In the genomic region with DNA sequence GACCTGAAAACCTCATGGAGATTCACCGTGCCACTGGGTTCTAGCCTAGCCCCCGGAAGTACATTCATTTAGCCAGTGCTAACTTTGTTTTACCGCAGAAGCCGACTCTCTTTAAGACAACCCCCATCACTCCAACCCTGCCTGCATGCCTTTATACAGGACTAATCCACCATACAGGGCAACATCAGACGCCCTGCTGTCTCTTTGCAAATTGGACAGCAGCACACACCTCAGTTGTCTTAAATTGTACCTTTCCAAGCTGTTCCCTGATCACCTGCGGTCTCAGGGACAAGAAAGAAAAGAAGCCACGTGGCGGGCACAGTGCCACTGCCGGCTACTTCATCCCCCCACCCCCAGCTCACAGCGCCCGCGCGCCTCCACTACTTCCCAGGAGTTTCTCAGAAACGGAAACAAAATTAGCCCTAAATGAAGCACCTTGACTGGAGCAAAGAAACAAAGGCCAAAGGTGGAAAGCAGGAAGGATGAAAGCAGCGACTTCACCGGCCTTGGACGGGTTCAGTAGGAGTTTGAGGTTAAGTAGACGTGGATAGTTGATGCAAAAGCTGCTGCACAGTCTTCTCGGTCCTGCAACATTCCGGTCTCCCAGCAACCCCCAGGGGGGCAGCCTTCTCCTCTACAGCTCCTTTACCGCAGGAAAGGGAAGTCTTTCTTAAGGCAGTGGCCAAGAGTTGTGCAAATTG, we compare ENCODE assay signal across 7 mouse cellular contexts.
A peak's percentile ranks its signal among the peaks of the same experiment; 100 is the strongest.
DNase-seq lines count a peak whose midpoint lies in the region; ATAC-seq lines count a peak whose summit lies in the region.

No protein-coding gene starts in this region.

- no peak overlapping the region for H3K9ac ChIP-seq in hindbrain, embryonic 15.5 days
- H3K9ac ChIP-seq in liver, embryonic 12.5 days: peak overlapping the region; percentile 46; the same call in 1 of the 2 replicates
- H3K9ac ChIP-seq in neural tube, embryonic 15.5 days (replicated peaks): no peak overlapping the region

- H3K4me2 ChIP-seq in hindbrain, embryonic 15.5 days: peak overlapping the region; percentile 38
- peak overlapping the region; percentile 59 for H3K4me2 ChIP-seq in liver, embryonic 12.5 days
- peak overlapping the region; percentile 33 for H3K4me2 ChIP-seq in neural tube, embryonic 15.5 days

- H3K4me3 ChIP-seq in embryonic facial prominence, embryonic 10.5 days: peak overlapping the region; percentile 47
- peak overlapping the region; percentile 11; the same call in 1 of the 2 replicates for H3K4me3 ChIP-seq in hindbrain, embryonic 15.5 days
- peak overlapping the region; percentile 30 for H3K4me3 ChIP-seq in liver, embryonic 12.5 days
- H3K4me3 ChIP-seq in neural tube, embryonic 15.5 days (replicated peaks): no peak overlapping the region

- H3K9me3 ChIP-seq in embryonic facial prominence, embryonic 10.5 days: peaks cover 6% of the 10 kb centered on the region; the same call in 1 of the 2 replicates
- H3K9me3 ChIP-seq in hindbrain, embryonic 15.5 days: no peaks in the 10 kb centered on the region
- H3K9me3 ChIP-seq in liver, embryonic 12.5 days (replicated peaks): no peaks in the 10 kb centered on the region
- H3K9me3 ChIP-seq in neural tube, embryonic 15.5 days (replicated peaks): 0 out of 2 replicates have a peak, but pooled peaks cover 2% of the 10 kb centered on the region

- no peaks in the 10 kb centered on the region for H3K36me3 ChIP-seq in embryonic facial prominence, embryonic 10.5 days (replicated peaks)
- H3K36me3 ChIP-seq in hindbrain, embryonic 15.5 days: no peaks in the 10 kb centered on the region
- H3K36me3 ChIP-seq in liver, embryonic 12.5 days: no peaks in the 10 kb centered on the region
- H3K36me3 ChIP-seq in neural tube, embryonic 15.5 days: no peaks in the 10 kb centered on the region

- H3K27ac ChIP-seq in embryonic facial prominence, embryonic 10.5 days (replicated peaks): peak overlapping the region; percentile 74
- H3K27ac ChIP-seq in hindbrain, embryonic 15.5 days (replicated peaks): no peak overlapping the region
- H3K27ac ChIP-seq in liver, embryonic 12.5 days: peak overlapping the region; percentile 28; the same call in 1 of the 2 replicates
- no peak overlapping the region for H3K27ac ChIP-seq in neural tube, embryonic 15.5 days (replicated peaks)

- 6% methylated on average over 21 of the region's 21 CpGs for WGBS in embryonic facial prominence, embryonic 10.5 days
- 3% methylated on average over 21 of the region's 21 CpGs for WGBS in hindbrain, embryonic 15.5 days
- WGBS in liver, embryonic 12.5 days (ENCODE audit: insufficient replicate concordance): 10% methylated on average over 21 of the region's 21 CpGs
- WGBS in neural tube, embryonic 15.5 days: 4% methylated on average over 21 of the region's 21 CpGs

- H3K27me3 ChIP-seq in embryonic facial prominence, embryonic 10.5 days (replicated peaks; ENCODE audit: low read depth, poor library complexity, severe bottlenecking): peaks cover 40% of the 10 kb centered on the region
- peaks cover 8% of the 10 kb centered on the region; the same call in 1 of the 2 replicates for H3K27me3 ChIP-seq in hindbrain, embryonic 15.5 days
- H3K27me3 ChIP-seq in liver, embryonic 12.5 days (replicated peaks): peaks cover 3% of the 10 kb centered on the region; the same call in 1 of the 2 replicates
- peaks cover 11% of the 10 kb centered on the region for H3K27me3 ChIP-seq in neural tube, embryonic 15.5 days (replicated peaks)

- ATAC-seq in hindbrain, embryonic 15.5 days (ENCODE audit: low FRiP score, low read depth): no peak
- no peak for ATAC-seq in liver, embryonic 12.5 days
- no peak for ATAC-seq in neural tube, embryonic 15.5 days (ENCODE audit: low FRiP score)

- peaks cover 23% of the 10 kb centered on the region for H3K4me1 ChIP-seq in embryonic facial prominence, embryonic 10.5 days
- peaks cover 22% of the 10 kb centered on the region for H3K4me1 ChIP-seq in hindbrain, embryonic 15.5 days (replicated peaks)
- H3K4me1 ChIP-seq in liver, embryonic 12.5 days: peaks cover 22% of the 10 kb centered on the region
- H3K4me1 ChIP-seq in neural tube, embryonic 15.5 days: peaks cover 24% of the 10 kb centered on the region

- DNase-seq in ZHBTc4 (ENCODE audit: low read depth, low spot score): peak; percentile 32
- DNase-seq in embryonic facial prominence, embryonic 10.5 days (ENCODE audit: low spot score): peak; percentile 54
- DNase-seq in urinary bladder, adult 2 months (ENCODE audit: low spot score): no peak
- DNase-seq in cerebellum, postnatal 4 days (ENCODE audit: low spot score in 2 of 2): no peak

Comparison
In these comparisons a context has a peak if more than half of its experiments do, and no peak if none do; other contexts are left out.
1. DNase-seq: peak in ZHBTc4 (single experiment) and embryonic facial prominence, embryonic 10.5 days (single experiment); none in urinary bladder, adult 2 months (single experiment) and cerebellum, postnatal 4 days (0 of 2).
2. H3K27ac ChIP-seq: peak in embryonic facial prominence, embryonic 10.5 days (single experiment) and liver, embryonic 12.5 days (single experiment); none in hindbrain, embryonic 15.5 days (single experiment) and neural tube, embryonic 15.5 days (single experiment).
3. Peak in every context shown above with its lines, with median percentiles within 50 percentile points of each other: H3K4me2 ChIP-seq.